Mouse (Mus musculus) CH12.LX (cell line): ENCODE results near the gene Adamtsl5. TPM values are rescaled to one million over a fixed set of nuclear protein-coding genes. Genes with fewer than 3 reads are reported as not detected.

Experiments used
- DNase-seq: peaks from one replicate; pipeline ENCODE4 v3.0.0-alpha.2; 2013; ENCODE audit errors: extremely low read depth
- H3K27ac ChIP-seq: 2 replicates; pipeline ENCODE4 v1.5.1; 2012; ENCODE audit warnings: low read depth, mild to moderate bottlenecking, control low read depth, moderate library complexity; ENCODE audit not compliant: insufficient read depth
- H3K27me3 ChIP-seq: replicated peaks from 2 replicates; pipeline ENCODE3; 2012; ENCODE audit warnings: inconsistent platforms
- H3K36me3 ChIP-seq, 2 experiments: replicated peaks in 1 of 2; 2 replicates each; pipeline versions ENCODE3 to v1.6.1; 2012; ENCODE audit warnings: inconsistent platforms in 1 of 2, low read length in 1 of 2, mild to moderate bottlenecking in 1 of 2, mixed read lengths in 1 of 2, moderate library complexity in 1 of 2; ENCODE audit not compliant: control insufficient read depth in 1 of 2, insufficient read depth in 1 of 2
- H3K4me1 ChIP-seq, 2 experiments: 2 replicates each; pipeline ENCODE4 v1.6.1; 2012; ENCODE audit warnings: inconsistent platforms in 1 of 2, moderate library complexity in 1 of 2; ENCODE audit not compliant: insufficient read depth in 2 of 2, control insufficient read depth in 1 of 2
- H3K4me2 ChIP-seq: 2 replicates; pipeline ENCODE4 v1.6.1; 2012; ENCODE audit warnings: low read depth, mild to moderate bottlenecking, control low read depth; ENCODE audit not compliant: poor library complexity, insufficient read depth, severe bottlenecking
- H3K4me3 ChIP-seq, 3 experiments: fragments of 150-350 bp in 1 of 3; sonication (generic) in 1 of 3; replicated peaks in 1 of 3; 2 replicates each; pipeline versions ENCODE3 to v1.5.1; 2011 to 2012; ENCODE audit warnings: low read depth in 2 of 3, low read length in 2 of 3, mild to moderate bottlenecking in 2 of 3, moderate library complexity in 2 of 3, control low read depth in 1 of 3, improper control_type of control experiment in 1 of 3, inconsistent platforms in 1 of 3, mixed read lengths in 1 of 3; ENCODE audit not compliant: poor library complexity in 1 of 3
- H3K79me2 ChIP-seq: replicated peaks from 2 replicates; pipeline ENCODE4 v1.6.1; 2012; ENCODE audit warnings: mild to moderate bottlenecking, moderate library complexity; ENCODE audit not compliant: control insufficient read depth, poor library complexity, insufficient read depth, severe bottlenecking; ENCODE audit errors: extremely low read depth
- H3K9ac ChIP-seq: 2 replicates; pipeline ENCODE4 v1.6.1; 2012; ENCODE audit warnings: low read depth, mild to moderate bottlenecking, control low read depth, moderate library complexity; ENCODE audit not compliant: insufficient read depth
- H3K9me3 ChIP-seq: replicated peaks from 2 replicates; pipeline ENCODE3; 2012; ENCODE audit warnings: low read length, inconsistent platforms, mixed read lengths
- CHD2 ChIP-seq: IDR thresholded peaks from 2 replicates; pipeline ENCODE4 v1.6.1; 2011; ENCODE audit warnings: low read length, improper control_type of control experiment
- CTCF ChIP-seq, 2 experiments: IDR thresholded peaks in 1 of 2; conservative IDR thresholded peaks in 1 of 2; 2 replicates each; pipeline ENCODE4 v1.5.1; 2011 to 2012; ENCODE audit warnings: low read depth in 2 of 2, low read length in 2 of 2, improper control_type of control experiment in 1 of 2, inconsistent platforms in 1 of 2, mild to moderate bottlenecking in 1 of 2, moderate library complexity in 1 of 2
- E2F4 ChIP-seq: IDR thresholded peaks from 2 replicates; pipeline ENCODE4 v1.6.1; 2011; ENCODE audit warnings: low read depth, low read length, improper control_type of control experiment; ENCODE audit not compliant: insufficient replicate concordance
- ELF1 ChIP-seq: IDR thresholded peaks from 2 replicates; pipeline ENCODE4 v1.6.1; 2014; ENCODE audit warnings: low read depth, mild to moderate bottlenecking, inconsistent platforms, low read length, improper control_type of control experiment
- EP300 ChIP-seq: IDR thresholded peaks from 2 replicates; pipeline ENCODE4 v1.6.1; 2011; ENCODE audit warnings: low read length, improper control_type of control experiment
- ETS1 ChIP-seq: conservative IDR thresholded peaks from 2 replicates; pipeline ENCODE4 v1.6.1; 2012; ENCODE audit warnings: low read depth, mild to moderate bottlenecking, inconsistent platforms, low read length, improper control_type of control experiment, moderate library complexity
- JUND ChIP-seq: conservative IDR thresholded peaks from 2 replicates; pipeline ENCODE4 v1.6.1; 2011; ENCODE audit warnings: low read depth, low read length, improper control_type of control experiment
- KAT2A ChIP-seq: IDR thresholded peaks from 2 replicates; pipeline ENCODE4 v1.6.1; 2012; ENCODE audit warnings: low read length, improper control_type of control experiment, inconsistent platforms; ENCODE audit not compliant: insufficient replicate concordance
- PAX5 ChIP-seq: IDR thresholded peaks from 2 replicates; pipeline ENCODE4 v1.6.1; 2012; ENCODE audit warnings: low read length, inconsistent platforms, mixed read lengths
- POLR2A ChIP-seq: IDR thresholded peaks from 2 replicates; pipeline ENCODE4 v1.6.1; 2011; ENCODE audit warnings: low read depth, mild to moderate bottlenecking, improper control_type of control experiment, low read length
- RAD21 ChIP-seq: IDR thresholded peaks from 2 replicates; pipeline ENCODE4 v1.6.1; 2011; ENCODE audit warnings: low read depth, mild to moderate bottlenecking, low read length, improper control_type of control experiment, moderate library complexity
- SIN3A ChIP-seq: IDR thresholded peaks from 2 replicates; pipeline ENCODE4 v1.6.1; 2012; ENCODE audit warnings: low read length, improper control_type of control experiment, inconsistent platforms
- TBP ChIP-seq: conservative IDR thresholded peaks from 2 replicates; pipeline ENCODE4 v1.6.1; 2011; ENCODE audit warnings: low read depth, low read length, improper control_type of control experiment
- UBTF ChIP-seq: IDR thresholded peaks from 2 replicates; pipeline ENCODE4 v1.6.1; 2012; ENCODE audit warnings: low read depth, mild to moderate bottlenecking, inconsistent platforms, low read length, improper control_type of control experiment, moderate library complexity
- USF1 ChIP-seq: IDR thresholded peaks from 2 replicates; pipeline ENCODE4 v1.6.1; 2014; ENCODE audit warnings: low read depth, mild to moderate bottlenecking, inconsistent platforms, low read length, improper control_type of control experiment
- ZNF384 ChIP-seq: IDR thresholded peaks from 2 replicates; pipeline ENCODE4 v1.6.1; 2012; ENCODE audit warnings: low read depth, low read length, improper control_type of control experiment, inconsistent platforms
- dilution Hi-C: fragments of 300-500 bp; cut with MboI; formaldehyde crosslinking; loops from 2 replicates; pipeline ENCODE4 v1.14.3; 2020; ENCODE audit warnings: low sequenced_read_pairs; ENCODE audit not compliant: extremely low pct_unique_long_range_greater_than_20kb, extremely low pct_ligation_motif_present
- in situ Hi-C: fragments of 300-500 bp; cut with MboI; formaldehyde crosslinking; loops from 3 replicates; pipeline ENCODE4 v1.14.3; 2019; ENCODE audit warnings: low sequenced_read_pairs, low pct_ligation_motif_present, low pct_unique_long_range_greater_than_20kb, mixed read lengths
- polyA plus RNA-seq: library from polyadenylated mRNA; unstranded; fragments of >175 nt; gene quantifications from 2 replicates; pipeline ENCODE4 v1.2.1, GENCODE M21; 2012; ENCODE audit warnings: low read depth; ENCODE audit not compliant: insufficient read length
- total RNA-seq, 2 experiments: library from RNA; depleted of rRNA; stranded (reverse); fragments of 300-350 nt in 1 of 2; fragments of >200 nt in 1 of 2; gene quantifications; 2 replicates each; pipeline ENCODE4 v1.2.3; 2012 to 2014

Gene Adamtsl5
- total and polyA plus RNA-seq, 3 experiments: 0.16 to 0.55 (median 0.27) TPM

- dilution Hi-C loops (no loop called here), in situ Hi-C loops (no loop called here)
- Histone ChIP-seq H3K27ac (no peak overlapping the region), H3K27me3 (peaks cover 38% of the 10 kb centered on the region), H3K9ac (no peak overlapping the region), H3K4me3 (no peak overlapping the region), H3K79me2 (peaks cover 2% of the 10 kb centered on the region; the same call in 1 of the 2 replicates), H3K9me3 (no peaks in the 10 kb centered on the region), H3K4me1 (peaks cover 24 to 28% of the 10 kb centered on the region in 2 experiments), H3K36me3 (no peaks in the 10 kb centered on the region), H3K4me2 (no peak overlapping the region)
- no peak for TF ChIP-seq E2F4
- TF ChIP-seq USF1: no peak
- TF ChIP-seq CHD2: no peak
- no peak for TF ChIP-seq KAT2A
- TF ChIP-seq JUND: no peak
- TF ChIP-seq TBP: no peak
- TF ChIP-seq ELF1: no peak
- TF ChIP-seq CTCF (conservative IDR thresholded peaks at IDR 0.05 in 1 of 2, IDR thresholded peaks at IDR 0.05 in 1 of 2; ENCODE audit: low read depth in 2 of 2, low read length in 2 of 2): no peak
- no peak for TF ChIP-seq RAD21
- no peak for TF ChIP-seq EP300
- no peak for TF ChIP-seq UBTF
- no peak for TF ChIP-seq ETS1
- TF ChIP-seq SIN3A: no peak
- no peak for TF ChIP-seq POLR2A
- no peak for TF ChIP-seq PAX5
- TF ChIP-seq ZNF384: no peak
- no peak for DNase-seq
Measured at GRCm38 (mm10) chr10:80325045-80325444, 23.2 kb downstream of the Adamtsl5 start.

GRCm38 (mm10) chr10:80324120-80325037 is 23.8 kb downstream of the Adamtsl5 start:
- TF ChIP-seq E2F4: no peak
- peak; percentile 59; the same call in 1 of the 2 replicates for TF ChIP-seq TBP
- Histone ChIP-seq H3K4me3 (no peak overlapping the region), H3K4me2 (peak overlapping the region; percentile 53; the same call in 1 of the 2 replicates), H3K4me1 (peaks cover 25 to 31% of the 10 kb centered on the region in 2 experiments), H3K9me3 (no peaks in the 10 kb centered on the region), H3K79me2 (peaks cover 9% of the 10 kb centered on the region; the same call in 1 of the 2 replicates), H3K36me3 (peaks cover 0 to 1% of the 10 kb centered on the region in 2 experiments), H3K27ac (no peak overlapping the region), H3K27me3 (peaks cover 38% of the 10 kb centered on the region), H3K9ac (no peak overlapping the region)
- dilution Hi-C loops (no loop called here), in situ Hi-C loops (no loop called here)
- no peak for DNase-seq
